Mouse (Mus musculus) gastrocnemius, postnatal 10 days (tissue): ENCODE data around the gene Mamld1. TPM values are rescaled to one million over a fixed set of nuclear protein-coding genes. Genes with fewer than 3 reads are reported as not detected.

Experiments used
- DNase-seq: peaks from one replicate; pipeline ENCODE4 v3.0.0; 2021; ENCODE audit warnings: mixed read lengths
- total RNA-seq, 2 experiments: library from RNA; stranded (reverse); gene quantifications; 2 replicates each; pipeline ENCODE4 v1.2.3; 2021

Mamld1 gene
- total RNA-seq, 2 experiments from 2014 or later: 4.6 to 5.8 TPM

GRCm38 (mm10) chrX:71131464-71131863, 81.4 kb downstream of the Mamld1 start:
- peak; percentile 35 for DNase-seq

DNA sequence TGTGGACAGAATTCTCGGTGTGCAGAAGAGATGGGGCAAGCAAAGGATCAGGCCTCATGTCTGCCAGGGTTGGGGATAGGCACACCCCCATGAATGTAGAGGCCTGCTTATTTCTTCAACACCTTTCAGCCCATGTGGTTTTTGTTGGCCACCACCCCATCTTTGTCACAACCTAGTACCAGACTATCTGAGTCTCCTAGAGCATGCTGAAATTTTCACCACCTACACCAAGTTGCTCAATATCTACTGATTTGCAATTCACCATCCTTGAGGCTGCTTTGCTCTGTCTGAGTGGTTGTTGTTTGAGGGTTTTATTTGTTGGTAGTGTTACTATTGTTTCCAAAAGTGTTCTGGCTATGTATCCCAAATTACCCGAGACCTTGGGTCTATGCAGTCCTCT, 91.3 kb downstream of the Mamld1 start:
- no peak for DNase-seq

DNA sequence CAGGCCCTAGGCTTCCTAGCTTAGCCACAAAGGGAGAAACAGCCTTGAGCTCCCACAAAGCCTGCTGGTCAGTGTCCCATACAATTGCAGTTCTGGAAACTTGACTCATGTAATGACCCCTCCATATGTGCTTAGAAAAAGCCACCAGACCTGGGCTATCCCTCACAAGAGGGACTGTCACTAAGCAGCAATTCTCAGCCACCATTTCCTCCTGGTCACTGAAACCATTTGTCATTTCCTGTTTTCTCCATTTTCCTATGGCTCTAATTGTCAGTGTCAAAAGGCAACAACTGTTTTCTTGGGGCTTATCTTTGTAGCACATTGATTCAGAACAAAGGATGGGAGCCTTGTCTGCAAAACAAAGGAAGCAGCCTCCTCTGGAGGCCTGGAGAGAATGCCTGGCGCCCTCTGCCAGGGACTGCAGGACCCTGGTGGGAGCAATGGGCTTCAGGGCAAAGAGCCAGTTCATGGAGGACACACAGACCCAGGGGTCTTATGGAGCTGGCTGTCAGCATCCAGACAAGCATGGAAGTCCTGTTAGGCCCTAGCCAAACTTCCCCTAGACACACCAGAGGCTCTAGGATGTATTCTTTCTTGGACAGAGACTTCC, 99.5 kb downstream of the Mamld1 start:
- no peak for DNase-seq

DNA sequence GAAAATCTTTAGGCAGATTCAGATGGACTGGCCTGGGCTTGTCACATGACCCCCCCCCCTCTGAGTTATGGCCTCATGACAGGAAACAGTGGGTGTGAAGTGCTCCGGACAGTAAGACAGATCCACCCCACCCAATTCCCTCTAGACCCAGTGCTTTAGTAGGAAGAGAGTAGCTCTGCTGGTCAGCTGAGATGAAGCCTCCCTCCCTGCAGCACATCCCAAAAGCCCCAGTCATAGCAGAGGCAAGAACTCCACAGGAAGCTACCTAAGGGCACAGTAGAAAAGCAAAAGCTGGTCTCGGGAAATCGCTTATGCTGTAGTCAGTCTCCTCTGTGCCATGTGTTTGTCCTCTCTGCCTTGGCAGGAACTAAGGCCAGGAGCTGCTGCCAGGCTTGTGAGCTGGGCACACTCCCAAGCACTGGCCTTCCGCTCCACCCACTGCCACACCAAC, 100.5 kb downstream of the Mamld1 start:
- DNase-seq: peak; percentile 41

- no peak for DNase-seq
Observed at GRCm38 (mm10) chrX:71181526-71181925, 131.5 kb downstream of the Mamld1 start.

DNA sequence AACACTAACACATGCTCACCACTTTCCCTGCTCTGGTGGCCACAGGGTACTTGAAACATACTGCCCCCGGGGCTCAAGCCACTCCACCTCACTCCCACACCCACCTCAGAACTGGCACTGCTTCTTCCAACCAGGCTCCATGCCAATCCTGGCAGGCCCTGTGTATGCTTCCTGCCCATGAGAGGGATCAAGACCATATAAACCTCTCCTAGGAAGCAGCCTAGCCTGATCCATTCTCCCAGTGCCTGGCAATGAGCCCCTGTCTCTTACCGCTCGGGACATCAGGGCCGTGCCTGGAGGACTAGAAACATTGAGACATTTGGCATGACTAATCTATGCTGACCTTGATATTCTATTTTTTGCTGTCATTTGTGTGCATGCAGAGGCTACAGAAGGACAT, 133.6 kb downstream of the Mamld1 start:
- DNase-seq: peak; percentile 4

DNA sequence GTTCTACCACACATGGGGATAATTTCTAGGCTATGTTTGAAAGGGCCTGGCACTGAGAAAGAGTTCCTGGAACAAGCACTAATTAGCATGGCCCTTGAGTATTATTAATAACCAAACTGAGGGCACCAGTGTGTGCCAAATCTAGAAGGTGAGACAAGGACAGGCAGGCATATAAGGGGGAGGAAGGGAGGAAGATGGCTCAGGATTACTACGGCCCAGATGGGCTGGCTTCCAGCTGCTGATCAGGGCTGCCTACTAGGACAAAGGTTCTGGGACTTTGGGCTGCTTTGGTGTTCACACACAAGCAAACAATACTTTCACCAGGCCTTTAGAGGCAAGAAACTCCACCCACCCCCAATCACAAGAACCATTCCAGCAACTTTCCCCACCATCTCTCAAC, 136.3 kb downstream of the Mamld1 start:
- DNase-seq: no peak

DNA sequence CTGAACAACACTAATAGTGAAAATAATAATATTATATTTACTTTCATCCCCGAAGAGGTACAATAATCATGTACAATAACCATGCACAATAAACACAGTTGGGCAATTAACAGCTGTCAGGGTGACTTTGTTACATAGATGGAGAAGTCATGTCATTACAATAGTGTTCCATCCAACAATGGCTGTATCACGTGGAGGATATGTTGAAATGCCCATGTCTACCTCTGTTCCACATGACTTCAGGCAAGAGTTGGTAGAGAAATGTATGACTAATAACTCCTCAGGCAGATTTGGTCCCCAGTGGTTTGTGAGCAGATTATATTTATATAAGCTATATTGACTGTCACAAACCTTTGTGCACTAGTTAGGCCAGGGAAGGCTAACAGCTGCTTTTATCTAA, 154.7 kb downstream of the Mamld1 start:
- DNase-seq: no peak

Other genes starting within 250 kb of the Mamld1 start
- gene Mtm1, start 160.5 kb downstream of the Mamld1 start, total RNA-seq: 10 to 100 TPM; 10.8 to 11.5 TPM